Mouse (Mus musculus): ENCODE measurements around the gene Psmb11.

DNA sequence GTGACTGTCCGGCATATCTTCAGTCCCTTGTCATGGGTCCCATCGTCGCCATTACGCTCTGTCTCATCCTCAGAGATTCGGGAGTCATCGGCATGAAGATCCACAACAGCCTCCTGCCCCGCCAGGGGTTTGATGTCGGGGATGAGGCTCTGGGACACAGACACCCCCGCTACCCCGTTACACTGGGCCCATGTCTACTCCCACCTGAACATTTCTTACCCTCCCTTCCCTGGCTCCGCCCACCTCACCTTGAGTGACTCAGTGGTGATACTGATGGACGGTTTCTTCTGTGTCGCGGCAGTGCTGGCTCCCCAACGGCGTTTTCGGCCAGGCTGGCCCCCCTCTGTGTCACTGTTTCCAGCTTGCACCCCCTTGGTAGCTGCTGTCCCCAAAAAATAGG, 25.2 kb downstream of the Psmb11 start:
- no peak for TF ChIP-seq CTCF (IDR thresholded peaks at IDR 0.05; ENCODE audit: control insufficient read depth, insufficient read depth, insufficient read length)
- TF ChIP-seq USF1 (IDR thresholded peaks at IDR 0.05; ENCODE audit: low read depth), result no peak
- TF ChIP-seq MAX (IDR thresholded peaks at IDR 0.05), result no peak
- no peak for TF ChIP-seq CEBPB (IDR thresholded peaks at IDR 0.05; ENCODE audit: low read depth)
- no peak for TF ChIP-seq MYOG (IDR thresholded peaks at IDR 0.05; ENCODE audit: control insufficient read depth, extremely low read depth, insufficient read length)

All from C2C12 (cell line).